Comparison of ENCODE assay signal across 9 mouse cellular contexts in the genomic region with DNA sequence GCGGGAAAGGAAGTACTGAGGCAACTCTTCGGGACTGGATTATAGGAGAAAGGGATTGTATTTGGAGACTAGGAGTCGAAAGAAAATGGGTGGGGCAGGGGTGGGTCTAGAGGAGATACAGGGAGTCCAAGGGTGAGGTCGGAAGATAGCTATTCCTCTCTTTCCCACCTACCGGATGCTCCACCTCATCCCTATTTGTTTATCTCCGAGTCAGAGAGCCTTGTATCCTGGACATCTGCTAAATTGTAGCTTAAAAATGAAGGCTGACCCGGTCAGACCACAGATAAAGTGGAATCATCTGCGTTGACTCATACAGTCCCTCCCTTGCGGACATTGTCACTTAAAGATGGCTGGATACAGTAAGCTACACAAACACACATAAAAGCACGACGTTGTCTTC. TPM values are rescaled to one million over a fixed set of nuclear protein-coding genes. Genes with fewer than 3 reads are reported as not detected.
A peak's percentile ranks its signal among the peaks of the same experiment; 100 is the strongest.
DNase-seq lines count a peak whose midpoint lies in the region; ATAC-seq and TF ChIP-seq lines count a peak whose summit lies in the region.
"Had no signal": no experiment of that assay in that cellular context is flagged by ENCODE, and none has a peak within 500 bp of the region (broad histone marks: within the 10 kb centered on the region; RNA-seq: fewer than 3 reads in every experiment).

No protein-coding gene starts in this region.

- no peak for ATAC-seq in heart, embryonic 15.5 days (replicated peaks; ENCODE audit: insufficient number of reproducible peaks, insufficient read depth, low FRiP score, low read depth)
- ATAC-seq in hindbrain, embryonic 12.5 days (ENCODE audit: low FRiP score): no peak
- 0 out of 2 replicates have a peak, but pooled peaks have one; percentile 14 for ATAC-seq in midbrain, embryonic 12.5 days (ENCODE audit: low FRiP score, low read depth)

- H3K4me2 ChIP-seq in heart, embryonic 15.5 days: peak overlapping the region; percentile 90
- peak overlapping the region; percentile 82 for H3K4me2 ChIP-seq in hindbrain, embryonic 12.5 days (replicated peaks)
- peak overlapping the region; percentile 82 for H3K4me2 ChIP-seq in midbrain, embryonic 12.5 days (replicated peaks)

- TF ChIP-seq POLR2A in MEL (IDR thresholded peaks at IDR 0.05; ENCODE audit: control insufficient read depth in 1 of 2, insufficient read depth in 1 of 2, low read depth in 1 of 2, low read length in 2 of 2, poor library complexity in 1 of 2): no peak

- 26% methylated on average over 11 of the region's 11 CpGs for WGBS in heart, embryonic 15.5 days
- WGBS in hindbrain, embryonic 12.5 days: 31% methylated on average over 11 of the region's 11 CpGs
- 30% methylated on average over 11 of the region's 11 CpGs for WGBS in midbrain, embryonic 12.5 days

- H3K36me3 ChIP-seq in heart, embryonic 15.5 days: no peaks in the 10 kb centered on the region
- H3K36me3 ChIP-seq in MEL (ENCODE audit: control insufficient read depth in 1 of 2, insufficient read depth in 2 of 2, low read length in 2 of 2): peaks cover 0 to 42% of the 10 kb centered on the region in 2 experiments; a peak in 2 of 4 replicates
- H3K36me3 ChIP-seq in hindbrain, embryonic 12.5 days: no peaks in the 10 kb centered on the region
- no peaks in the 10 kb centered on the region for H3K36me3 ChIP-seq in midbrain, embryonic 12.5 days

- peaks cover 28% of the 10 kb centered on the region for H3K27me3 ChIP-seq in heart, embryonic 15.5 days
- no peaks in the 10 kb centered on the region for H3K27me3 ChIP-seq in MEL (ENCODE audit: control insufficient read depth in 1 of 2, insufficient read depth in 2 of 2, low read length in 2 of 2)
- H3K27me3 ChIP-seq in hindbrain, embryonic 12.5 days: peaks cover 83% of the 10 kb centered on the region
- H3K27me3 ChIP-seq in midbrain, embryonic 12.5 days: peaks cover 81% of the 10 kb centered on the region
- H3K27me3 ChIP-seq: Patski had no signal

- TF ChIP-seq RAD21 in MEL (IDR thresholded peaks at IDR 0.05; ENCODE audit: low read depth, low read length): no peak

- no peak overlapping the region for H3K9ac ChIP-seq in heart, embryonic 15.5 days
- H3K9ac ChIP-seq in MEL (ENCODE audit: control insufficient read depth, low read depth, low read length, poor library complexity, severe bottlenecking): peak overlapping the region; percentile 30
- no peak overlapping the region for H3K9ac ChIP-seq in hindbrain, embryonic 12.5 days
- H3K9ac ChIP-seq in midbrain, embryonic 12.5 days (replicated peaks): no peak overlapping the region

- peak overlapping the region; percentile 65 for H3K4me3 ChIP-seq in heart, embryonic 15.5 days
- peak overlapping the region; percentile 75 to 85 for H3K4me3 ChIP-seq in MEL (ENCODE audit: control insufficient read depth in 1 of 2, insufficient read depth in 1 of 2, low read depth in 2 of 2, low read length in 2 of 2)
- H3K4me3 ChIP-seq in hindbrain, embryonic 12.5 days: peak overlapping the region; percentile 46
- H3K4me3 ChIP-seq in midbrain, embryonic 12.5 days: peak overlapping the region; percentile 53

- peaks cover 8% of the 10 kb centered on the region for H3K79me2 ChIP-seq in MEL (ENCODE audit: control insufficient read depth, insufficient read depth, low read length, poor library complexity)

- H3K9me3 ChIP-seq in heart, embryonic 15.5 days (replicated peaks): no peaks in the 10 kb centered on the region
- no peaks in the 10 kb centered on the region for H3K9me3 ChIP-seq in MEL (replicated peaks; ENCODE audit: insufficient read depth, low read length)
- no peaks in the 10 kb centered on the region for H3K9me3 ChIP-seq in hindbrain, embryonic 12.5 days (replicated peaks)
- H3K9me3 ChIP-seq in midbrain, embryonic 12.5 days: 0 out of 2 replicates have a peak, but pooled peaks cover 3% of the 10 kb centered on the region

- H3K27ac ChIP-seq in heart, embryonic 15.5 days: no peak overlapping the region
- H3K27ac ChIP-seq in MEL (ENCODE audit: control insufficient read depth, low read depth, low read length): peak overlapping the region; percentile 94
- no peak overlapping the region for H3K27ac ChIP-seq in hindbrain, embryonic 12.5 days
- H3K27ac ChIP-seq in midbrain, embryonic 12.5 days (replicated peaks): no peak overlapping the region

- intact Hi-C loops in heart, postnatal 25 days (cut with DNase I): no loop called here
- intact Hi-C loops in gastrocnemius, postnatal 14 days (cut with DNase I; ENCODE audit: low total_unique reads): no loop called here

- TF ChIP-seq CTCF in MEL (IDR thresholded peaks at IDR 0.05 in 2 of 3, conservative IDR thresholded peaks at IDR 0.05 in 1 of 3; ENCODE audit: control insufficient read depth in 1 of 3, insufficient read depth in 1 of 3, low read depth in 2 of 3, low read length in 3 of 3, poor library complexity in 1 of 3, severe bottlenecking in 1 of 3): no peak

- no peak for DNase-seq in heart, postnatal 25 days (ENCODE audit: low spot score)
- no peak for DNase-seq in MEL (ENCODE audit: low read depth, low spot score)
- no peak for DNase-seq in yolk sac, embryonic 10.5 days (ENCODE audit: low spot score)
- no peak for DNase-seq in gastrocnemius, postnatal 14 days
- no peak for DNase-seq in gastrocnemius, adult 8-10 months (ENCODE audit: low spot score in 2 of 2)

- H3K4me1 ChIP-seq in heart, embryonic 15.5 days (replicated peaks): peaks cover 14% of the 10 kb centered on the region
- peaks cover 10 to 67% of the 10 kb centered on the region in 2 experiments for H3K4me1 ChIP-seq in MEL (ENCODE audit: control insufficient read depth in 1 of 2, insufficient read depth in 2 of 2, low read length in 2 of 2)
- H3K4me1 ChIP-seq in hindbrain, embryonic 12.5 days: peaks cover 12% of the 10 kb centered on the region
- H3K4me1 ChIP-seq in midbrain, embryonic 12.5 days: peaks cover 9% of the 10 kb centered on the region

- no peak; a peak in 2 of 4 replicates for TF ChIP-seq EP300 in MEL (IDR thresholded peaks at IDR 0.05; ENCODE audit: low read depth in 1 of 2, low read length in 2 of 2)

TF ChIP-seq in MEL, 35 proteins besides CTCF, POLR2A, EP300 and RAD21 (continues in another document):
- TF ChIP-seq SIN3A (IDR thresholded peaks at IDR 0.05; ENCODE audit: low read length): no peak

RNA-seq across cellular contexts. Expression of a gene that starts 1.3 kb away (rescaled TPM):
- polyA plus RNA-seq in heart, embryonic 15.5 days (2015; fragmentation: Nextera tagmentation; extraction: Ambion mirVana): 2.9 and 3.4 TPM in 2 replicates
- total RNA-seq in heart, postnatal 25 days (2021): 10 to 100 TPM; 10.8 to 20.1 TPM
- total RNA-seq in MEL (2012; rRNA removed): 12.1 and 21.9 TPM in 2 replicates
- polyA plus RNA-seq in MEL (2012; ENCODE audit: insufficient read depth in 1 of 2, insufficient read length in 2 of 2, low read depth in 1 of 2, low replicate concordance in 2 of 2, missing spikeins in 1 of 2): 10 to 100 TPM in 1 of 2 experiments, not detected in 1; 19.1 TPM
- polyA plus RNA-seq in hindbrain, embryonic 12.5 days (2016; fragmentation: Nextera tagmentation; extraction: Ambion mirVana): 1.9 and 2.3 TPM in 2 replicates
- polyA plus RNA-seq in midbrain, embryonic 12.5 days (2016; fragmentation: Nextera tagmentation; extraction: Ambion mirVana): 1.9 and 2.8 TPM in 2 replicates
- 10 to 100 TPM in 1 of 2 experiments, 1 to 10 TPM in 1; 4.0 to 15.3 TPM for total RNA-seq in gastrocnemius, postnatal 14 days (2021)
- 1 to 10 TPM; 2.5 to 7.8 (median 4.8) TPM for total RNA-seq in gastrocnemius, adult 8-10 months (2022)

RNA-seq across cellular contexts. Expression of a gene that starts 21.0 kb away (rescaled TPM):
- polyA plus RNA-seq in heart, embryonic 15.5 days (2015; fragmentation: Nextera tagmentation; extraction: Ambion mirVana): 0.96 and 4.9 TPM in 2 replicates
- under 1 TPM; 0.36 to 0.81 TPM for total RNA-seq in heart, postnatal 25 days (2021)
- total RNA-seq in MEL (2012; rRNA removed): 0.08 TPM in 1 of 2 replicates, not detected in the other
- polyA plus RNA-seq in MEL (2012; ENCODE audit: insufficient read depth in 1 of 2, insufficient read length in 2 of 2, low read depth in 1 of 2, low replicate concordance in 2 of 2, missing spikeins in 1 of 2): under 1 TPM in 1 of 2 experiments, not detected in 1; 0.31 TPM
- polyA plus RNA-seq in hindbrain, embryonic 12.5 days (2016; fragmentation: Nextera tagmentation; extraction: Ambion mirVana): 0.67 and 1.2 TPM in 2 replicates
- polyA plus RNA-seq in midbrain, embryonic 12.5 days (2016; fragmentation: Nextera tagmentation; extraction: Ambion mirVana): 1.3 and 1.8 TPM in 2 replicates
- under 1 TPM; 0.49 to 0.62 TPM for total RNA-seq in gastrocnemius, postnatal 14 days (2021)
- total RNA-seq in gastrocnemius, adult 8-10 months (2022): under 1 TPM in 1 of 4 experiments, not detected in 3; 0.12 TPM

RNA-seq across cellular contexts. Expression of a gene that starts 29.6 kb away (rescaled TPM):
- 0.05 and 0.34 TPM in 2 replicates for polyA plus RNA-seq in heart, embryonic 15.5 days (2015; fragmentation: Nextera tagmentation; extraction: Ambion mirVana)
- under 1 TPM in 1 of 2 experiments, not detected in 1; 0.22 TPM for total RNA-seq in heart, postnatal 25 days (2021)
- total RNA-seq in MEL (2012; rRNA removed): 0.08 TPM in 1 of 2 replicates, not detected in the other
- polyA plus RNA-seq in MEL (2012; ENCODE audit: insufficient read depth in 1 of 2, insufficient read length in 2 of 2, low read depth in 1 of 2, low replicate concordance in 2 of 2, missing spikeins in 1 of 2): under 1 TPM in 1 of 2 experiments, not detected in 1; 0.35 TPM
- polyA plus RNA-seq in hindbrain, embryonic 12.5 days (2016; fragmentation: Nextera tagmentation; extraction: Ambion mirVana): 0.08 and 0.35 TPM in 2 replicates
- polyA plus RNA-seq in midbrain, embryonic 12.5 days (2016; fragmentation: Nextera tagmentation; extraction: Ambion mirVana): 0.22 and 0.40 TPM in 2 replicates
- not detected for total RNA-seq in gastrocnemius, postnatal 14 days (2021)
- not detected for total RNA-seq in gastrocnemius, adult 8-10 months (2022)

RNA-seq across cellular contexts. Expression of a gene that starts 30.0 kb away (rescaled TPM):
- 0.28 and 1.7 TPM in 2 replicates for polyA plus RNA-seq in heart, embryonic 15.5 days (2015; fragmentation: Nextera tagmentation; extraction: Ambion mirVana)
- under 1 TPM in 1 of 2 experiments, not detected in 1; 0.53 TPM for total RNA-seq in heart, postnatal 25 days (2021)
- total RNA-seq in MEL (2012; rRNA removed): not detected in 2 replicates
- polyA plus RNA-seq in MEL (2012; ENCODE audit: insufficient read depth in 1 of 2, insufficient read length in 2 of 2, low read depth in 1 of 2, low replicate concordance in 2 of 2, missing spikeins in 1 of 2): not detected
- polyA plus RNA-seq in hindbrain, embryonic 12.5 days (2016; fragmentation: Nextera tagmentation; extraction: Ambion mirVana): 2.0 and 2.3 TPM in 2 replicates
- polyA plus RNA-seq in midbrain, embryonic 12.5 days (2016; fragmentation: Nextera tagmentation; extraction: Ambion mirVana): 0.24 and 0.47 TPM in 2 replicates
- total RNA-seq in gastrocnemius, postnatal 14 days (2021): not detected
- total RNA-seq in gastrocnemius, adult 8-10 months (2022): under 1 TPM in 1 of 4 experiments, not detected in 3; 0.59 TPM

RNA-seq across cellular contexts. Expression of a gene that starts 35.7 kb away (rescaled TPM):
- 46.1 and 58.9 TPM in 2 replicates for polyA plus RNA-seq in heart, embryonic 15.5 days (2015; fragmentation: Nextera tagmentation; extraction: Ambion mirVana)
- 10 to 100 TPM; 24.8 to 25.7 TPM for total RNA-seq in heart, postnatal 25 days (2021)
- 45.1 and 51.8 TPM in 2 replicates for total RNA-seq in MEL (2012; rRNA removed)
- 10 to 100 TPM in 1 of 2 experiments, not detected in 1; 69.2 TPM for polyA plus RNA-seq in MEL (2012; ENCODE audit: insufficient read depth in 1 of 2, insufficient read length in 2 of 2, low read depth in 1 of 2, low replicate concordance in 2 of 2, missing spikeins in 1 of 2)
- 75.7 and 77.7 TPM in 2 replicates for polyA plus RNA-seq in hindbrain, embryonic 12.5 days (2016; fragmentation: Nextera tagmentation; extraction: Ambion mirVana)
- 79.9 and 85.5 TPM in 2 replicates for polyA plus RNA-seq in midbrain, embryonic 12.5 days (2016; fragmentation: Nextera tagmentation; extraction: Ambion mirVana)
- total RNA-seq in gastrocnemius, postnatal 14 days (2021): 10 to 100 TPM; 21.1 to 22.6 TPM
- total RNA-seq in gastrocnemius, adult 8-10 months (2022): 10 to 100 TPM; 24.5 to 27.8 (median 26.2) TPM
